Mouse (Mus musculus) intestine, embryonic 16.5 days (tissue): ENCODE data around the gene Lnpep. TPM values are rescaled to one million over a fixed set of nuclear protein-coding genes. Genes with fewer than 3 reads are reported as not detected.

ENCODE experiments used
- ATAC-seq: fragments of 200-750 bp; cut with Nextera tagmentation; 2 replicates; pipeline ENCODE4 v1.8.0; 2017; ENCODE audit warnings: moderate TSS enrichment, moderate library complexity
- H3K27ac ChIP-seq: fragments of 300-500 bp; sonication (generic); 2 replicates; pipeline ENCODE4 v1.5.1; 2014; ENCODE audit warnings: mild to moderate bottlenecking, low read length
- H3K27me3 ChIP-seq: fragments of 300-500 bp; sonication (generic); replicated peaks from 2 replicates; pipeline ENCODE4 v1.6.1; 2014; ENCODE audit warnings: low read length, control low read depth, mixed read lengths; ENCODE audit not compliant: control insufficient read depth, insufficient read depth
- H3K36me3 ChIP-seq: fragments of 300-500 bp; sonication (generic); 2 replicates; pipeline ENCODE4 v1.6.1; 2014; ENCODE audit warnings: low read length, control low read depth; ENCODE audit not compliant: control insufficient read depth, insufficient read depth
- H3K4me1 ChIP-seq: fragments of 300-500 bp; sonication (generic); 2 replicates; pipeline ENCODE4 v1.6.1; 2014; ENCODE audit warnings: low read length, control low read depth, mixed read lengths; ENCODE audit not compliant: control insufficient read depth, insufficient read depth
- H3K4me2 ChIP-seq: fragments of 300-500 bp; sonication (generic); 2 replicates; pipeline ENCODE4 v1.6.1; 2014; ENCODE audit warnings: low read depth, low read length, control low read depth
- H3K4me3 ChIP-seq: fragments of 300-500 bp; sonication (generic); 2 replicates; pipeline ENCODE4 v1.5.1; 2014; ENCODE audit warnings: mild to moderate bottlenecking, low read length
- H3K9ac ChIP-seq: fragments of 300-500 bp; sonication (generic); 2 replicates; pipeline ENCODE4 v1.6.1; 2014; ENCODE audit warnings: low read depth, low read length
- H3K9me3 ChIP-seq: fragments of 300-500 bp; sonication (generic); 2 replicates; pipeline ENCODE4 v1.6.1; 2016; ENCODE audit warnings: low read length, control low read depth; ENCODE audit not compliant: control insufficient read depth
- WGBS: fragments of 180-500 bp; shearing (Covaris S2); extraction: QIAGEN DNeasy Blood & Tissue Kit; methylation state at CpG from one replicate; pipeline ENCODE4 v1.1.7; 2014; 5-methylcytosine and 5-hydroxymethylcytosine counted together
- polyA plus RNA-seq: library from polyadenylated mRNA; unstranded; fragments of >200 nt; fragmentation: Nextera tagmentation; extraction: Ambion mirVana; gene quantifications from 2 replicates; pipeline ENCODE4 v1.2.1, GENCODE M21; 2015

Lnpep gene
- polyA plus RNA-seq, 1 experiment from 2014 or later: 6.2 TPM

DNA sequence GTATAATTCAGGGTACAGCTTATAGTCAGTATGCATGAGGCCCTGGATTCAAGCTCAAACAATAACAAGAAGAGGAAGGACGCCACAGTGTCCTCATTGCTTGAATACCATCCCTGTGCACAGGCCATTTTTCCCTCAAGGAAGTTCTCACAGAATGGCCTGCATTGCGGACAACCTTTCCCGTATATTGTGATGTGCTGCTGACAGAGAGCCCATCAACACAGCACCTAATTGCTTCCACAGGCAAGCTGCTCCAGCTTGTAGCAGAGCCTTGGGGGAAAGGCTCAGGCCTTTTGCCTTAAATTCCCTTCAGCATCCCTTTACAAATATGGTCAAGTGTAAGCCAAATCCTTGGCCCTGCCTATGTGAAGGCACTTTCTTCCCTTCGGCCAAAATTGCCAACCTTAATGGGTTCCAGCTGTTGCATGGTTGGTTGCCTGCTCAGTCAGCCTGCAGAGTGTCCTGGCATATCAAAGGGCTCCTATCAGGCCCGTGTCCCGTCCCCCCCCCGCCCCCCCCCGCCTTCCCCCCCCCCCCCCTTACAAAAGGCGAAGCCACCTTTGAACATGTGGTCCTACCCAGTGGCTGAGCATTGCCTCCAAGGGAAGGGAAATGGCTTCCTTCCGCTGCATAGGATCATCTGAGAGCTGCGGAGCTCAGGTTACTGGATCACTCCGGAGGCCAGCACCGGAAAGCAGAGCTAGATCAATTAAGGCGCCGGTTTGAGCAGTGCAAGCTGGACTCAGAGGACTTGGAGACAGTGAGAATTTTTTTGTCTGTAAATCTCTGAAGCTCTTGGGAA, 133.8 kb downstream of the Lnpep start:
- H3K9ac ChIP-seq: no peak overlapping the region
- ATAC-seq: peak; percentile 68
- no peaks in the 10 kb centered on the region for H3K9me3 ChIP-seq
- H3K4me3 ChIP-seq: no peak overlapping the region
- H3K36me3 ChIP-seq: no peaks in the 10 kb centered on the region
- WGBS: 45% methylated on average over 14 of the region's 15 CpGs
- no peak overlapping the region for H3K4me2 ChIP-seq
- H3K4me1 ChIP-seq: no peaks in the 10 kb centered on the region
- H3K27ac ChIP-seq: no peak overlapping the region
- H3K27me3 ChIP-seq: no peaks in the 10 kb centered on the region

DNA sequence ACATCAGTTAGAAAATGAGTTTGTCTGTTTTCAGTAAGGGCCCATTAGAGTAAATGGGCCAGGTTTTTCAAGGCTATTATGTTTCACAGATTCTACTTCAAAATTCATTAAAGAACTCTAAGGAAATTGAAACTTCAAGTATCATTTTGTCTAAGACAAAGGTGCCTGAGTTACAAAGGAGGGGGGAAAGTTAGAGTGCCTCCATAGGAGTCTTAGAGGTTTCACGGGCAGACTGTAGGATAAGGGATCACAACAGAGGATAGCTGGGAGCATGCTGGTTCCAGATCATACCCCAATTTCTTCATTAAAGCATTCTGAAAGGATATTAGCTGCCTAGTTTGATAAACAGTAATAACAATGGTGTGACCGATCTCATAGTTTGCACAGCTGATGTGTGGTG, 139.1 kb downstream of the Lnpep start:
- H3K9me3 ChIP-seq: no peaks in the 10 kb centered on the region
- no peaks in the 10 kb centered on the region for H3K36me3 ChIP-seq
- H3K4me1 ChIP-seq: no peaks in the 10 kb centered on the region
- WGBS: 69% methylated on average over 2 of the region's 2 CpGs
- no peak overlapping the region for H3K9ac ChIP-seq
- H3K27me3 ChIP-seq: no peaks in the 10 kb centered on the region
- no peak overlapping the region for H3K4me3 ChIP-seq
- no peak overlapping the region for H3K4me2 ChIP-seq
- ATAC-seq: no peak
- no peak overlapping the region for H3K27ac ChIP-seq

Other genes with a start within 250 kb of the Lnpep start
- 3.1 and 4.0 TPM in 2 replicates for gene Lix1, start 222.4 kb downstream of the Lnpep start, polyA plus RNA-seq
- not detected in 2 replicates for gene Vmn2r90, start 78.7 kb upstream of the Lnpep start, polyA plus RNA-seq
- gene Spaca6, start 202.1 kb upstream of the Lnpep start, polyA plus RNA-seq: 13.7 and 14.5 TPM in 2 replicates
- 0.34 and 0.56 TPM in 2 replicates for gene Has1, start 230.2 kb upstream of the Lnpep start, polyA plus RNA-seq